Mouse (Mus musculus) ES-Bruce4 (cell line): ENCODE measurements around the gene Scrn3. TPM values are rescaled to one million over a fixed set of nuclear protein-coding genes. Genes with fewer than 3 reads are reported as not detected.

Experiments
- H3K27ac ChIP-seq: 2 replicates; pipeline ENCODE4 v1.5.1; 2012; ENCODE audit warnings: low read length, inconsistent platforms; ENCODE audit not compliant: insufficient read depth
- H3K27me3 ChIP-seq: 2 replicates; pipeline ENCODE4 v1.6.1; 2012; ENCODE audit warnings: mild to moderate bottlenecking, low read length, inconsistent platforms; ENCODE audit not compliant: control insufficient read depth, poor library complexity, insufficient read depth, severe bottlenecking
- H3K36me3 ChIP-seq: 2 replicates; pipeline ENCODE4 v1.6.1; 2012; ENCODE audit warnings: inconsistent platforms, mild to moderate bottlenecking, low read length, moderate library complexity; ENCODE audit not compliant: control insufficient read depth, poor library complexity, insufficient read depth, severe bottlenecking
- H3K4me1 ChIP-seq: one replicate; pipeline ENCODE4 v1.8.1; 2011; ENCODE audit warnings: low read length; ENCODE audit not compliant: control insufficient read depth, insufficient read depth
- H3K4me3 ChIP-seq: 2 replicates; pipeline ENCODE4 v1.5.1; 2011; ENCODE audit warnings: low read depth, mild to moderate bottlenecking, low read length
- H3K9ac ChIP-seq: 2 replicates; pipeline ENCODE4 v1.6.1; 2012; ENCODE audit warnings: low read depth, mild to moderate bottlenecking, inconsistent platforms; ENCODE audit not compliant: poor library complexity, severe bottlenecking
- H3K9me3 ChIP-seq: replicated peaks from 2 replicates; pipeline ENCODE4 v1.6.1; 2012; ENCODE audit warnings: mild to moderate bottlenecking, low read length, inconsistent platforms; ENCODE audit not compliant: control insufficient read depth, poor library complexity, insufficient read depth, severe bottlenecking
- CTCF ChIP-seq: IDR thresholded peaks from one replicate; pipeline ENCODE4 v1.8.1; 2011; ENCODE audit warnings: low read depth, low read length
- EP300 ChIP-seq: IDR thresholded peaks from 2 replicates; pipeline ENCODE4 v1.6.1; 2011; ENCODE audit warnings: low read depth, low read length; ENCODE audit not compliant: insufficient read depth
- POLR2A ChIP-seq: IDR thresholded peaks from one replicate; pipeline ENCODE4 v1.8.1; 2011; ENCODE audit warnings: low read length; ENCODE audit not compliant: insufficient read depth
- polyA plus RNA-seq: library from polyadenylated mRNA; stranded (reverse); fragments of >200 nt; gene quantifications from 2 replicates; pipeline ENCODE4 v1.2.4, GENCODE M21; 2011; ENCODE audit warnings: low read depth; ENCODE audit not compliant: missing spikeins, insufficient read depth, insufficient read length

The Scrn3 gene
- polyA plus RNA-seq, 1 experiment = 33.5 TPM

DNA sequence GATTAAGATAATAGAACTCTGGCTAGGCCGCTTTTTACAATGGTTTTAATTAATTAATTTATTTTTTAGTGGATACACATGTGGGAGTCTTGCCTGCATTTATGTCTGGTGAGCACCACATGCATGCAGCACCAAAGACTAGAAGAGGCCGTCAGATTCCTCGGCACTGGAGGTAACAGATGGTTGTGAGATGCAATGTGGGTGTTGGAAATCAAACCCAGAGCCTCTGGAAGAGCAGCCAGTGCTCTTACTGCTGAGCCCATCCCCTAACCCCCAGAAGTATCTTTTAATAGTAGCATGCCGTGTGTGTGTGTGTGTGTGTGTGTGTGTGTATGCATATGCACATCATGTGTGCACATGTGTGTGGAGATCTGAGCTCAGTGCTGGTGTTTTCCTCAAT lies 32.8 kb downstream of the Scrn3 start:
- H3K27ac ChIP-seq = no peak overlapping the region
- no peak overlapping the region for H3K4me3 ChIP-seq
- H3K27me3 ChIP-seq = no peaks in the 10 kb centered on the region
- TF ChIP-seq POLR2A (no peak), EP300 (no peak), CTCF (no peak)
- H3K9me3 ChIP-seq = no peaks in the 10 kb centered on the region
- H3K4me1 ChIP-seq = no peaks in the 10 kb centered on the region
- no peak overlapping the region for H3K9ac ChIP-seq
- no peaks in the 10 kb centered on the region for H3K36me3 ChIP-seq

- H3K9ac ChIP-seq = no peak overlapping the region
- no peak overlapping the region for H3K4me3 ChIP-seq
- no peaks in the 10 kb centered on the region for H3K36me3 ChIP-seq
- no peak overlapping the region for H3K27ac ChIP-seq
- no peaks in the 10 kb centered on the region for H3K9me3 ChIP-seq
- TF ChIP-seq EP300 (no peak), CTCF (no peak), POLR2A (no peak)
- H3K4me1 ChIP-seq = no peaks in the 10 kb centered on the region
- H3K27me3 ChIP-seq = no peaks in the 10 kb centered on the region
Measured at GRCm38 (mm10) chr2:73346345-73347086, 34.1 kb downstream of the Scrn3 start.

- no peaks in the 10 kb centered on the region for H3K9me3 ChIP-seq
- H3K9ac ChIP-seq = no peak overlapping the region
- TF ChIP-seq EP300 = no peak
- TF ChIP-seq CTCF = no peak
- no peak for TF ChIP-seq POLR2A
- no peak overlapping the region for H3K27ac ChIP-seq
- no peaks in the 10 kb centered on the region for H3K4me1 ChIP-seq
- no peaks in the 10 kb centered on the region for H3K27me3 ChIP-seq
- no peaks in the 10 kb centered on the region for H3K36me3 ChIP-seq
- H3K4me3 ChIP-seq = no peak overlapping the region
Measured at GRCm38 (mm10) chr2:73347136-73347535, 34.7 kb downstream of the Scrn3 start.

DNA sequence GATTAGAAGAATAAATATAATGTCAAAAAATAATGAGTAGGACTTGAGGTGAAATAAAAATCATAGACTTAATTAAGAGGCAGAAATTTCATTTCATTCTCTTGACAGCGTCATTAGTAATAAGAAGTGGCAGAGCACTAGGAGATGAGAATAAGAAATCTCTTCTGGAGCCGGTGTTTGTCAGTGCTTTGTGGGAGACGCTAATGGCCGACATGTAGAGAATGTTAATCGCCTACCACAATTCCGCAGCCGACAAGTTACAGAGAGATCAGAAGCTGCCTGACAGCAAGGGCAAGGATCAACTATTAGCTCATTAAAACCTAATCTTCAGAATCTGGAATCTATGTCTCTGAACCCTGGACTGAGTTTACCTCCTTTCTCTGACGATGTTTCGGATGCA lies 35.4 kb downstream of the Scrn3 start:
- no peak overlapping the region for H3K4me3 ChIP-seq
- TF ChIP-seq CTCF (no peak), EP300 (no peak), POLR2A (no peak)
- H3K9ac ChIP-seq = no peak overlapping the region
- H3K27ac ChIP-seq = no peak overlapping the region
- H3K4me1 ChIP-seq = no peaks in the 10 kb centered on the region
- no peaks in the 10 kb centered on the region for H3K9me3 ChIP-seq
- no peaks in the 10 kb centered on the region for H3K27me3 ChIP-seq
- no peaks in the 10 kb centered on the region for H3K36me3 ChIP-seq

- H3K36me3 ChIP-seq = no peaks in the 10 kb centered on the region
- H3K4me1 ChIP-seq = no peaks in the 10 kb centered on the region
- H3K4me3 ChIP-seq = no peak overlapping the region
- no peak for TF ChIP-seq CTCF
- TF ChIP-seq POLR2A = no peak
- TF ChIP-seq EP300 = no peak
- H3K27ac ChIP-seq = no peak overlapping the region
- H3K27me3 ChIP-seq = no peaks in the 10 kb centered on the region
- no peak overlapping the region for H3K9ac ChIP-seq
- H3K9me3 ChIP-seq = no peaks in the 10 kb centered on the region
Measured at GRCm38 (mm10) chr2:73348221-73348620, 35.8 kb downstream of the Scrn3 start.

DNA sequence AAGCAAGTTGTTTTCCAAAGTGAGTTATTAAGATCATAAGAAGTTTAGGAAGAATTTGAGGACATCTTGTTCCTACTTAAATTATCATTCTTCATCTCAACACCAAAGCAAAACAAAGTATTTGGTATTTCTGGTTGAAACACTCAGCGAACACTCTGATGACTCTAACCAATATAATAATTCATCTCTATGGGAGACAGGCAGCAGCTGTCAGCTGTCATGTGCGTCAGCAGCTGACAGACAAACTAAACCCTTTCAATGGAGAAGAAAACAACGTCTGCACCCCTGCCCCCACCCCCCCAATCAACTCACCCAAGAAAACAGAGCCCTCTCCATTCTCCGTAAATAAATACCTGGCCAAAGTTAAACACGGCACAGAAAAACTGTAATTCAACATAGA lies 39.1 kb downstream of the Scrn3 start:
- H3K27me3 ChIP-seq = no peaks in the 10 kb centered on the region
- no peaks in the 10 kb centered on the region for H3K4me1 ChIP-seq
- H3K9me3 ChIP-seq = no peaks in the 10 kb centered on the region
- TF ChIP-seq POLR2A = no peak
- TF ChIP-seq EP300 = no peak
- TF ChIP-seq CTCF = no peak
- no peak overlapping the region for H3K4me3 ChIP-seq
- H3K9ac ChIP-seq = no peak overlapping the region
- no peak overlapping the region for H3K27ac ChIP-seq
- H3K36me3 ChIP-seq = no peaks in the 10 kb centered on the region
